Mouse (Mus musculus) erythroid progenitor cell, adult 5-6 weeks (primary cell): ENCODE data around the gene Olfr765. TPM values are rescaled to one million over a fixed set of nuclear protein-coding genes. Genes with fewer than 3 reads are reported as not detected.
"Not testable (repeated sequence)": the region's sequence is repeated elsewhere in the genome, so short reads cannot be mapped to it uniquely, and the experiment has no call there.

ENCODE experiments used
- ATAC-seq: replicated peaks from 2 replicates; pipeline ENCODE4 v1.8.0; 2016; ENCODE audit warnings: moderate number of reproducible peaks, mild to moderate bottlenecking, moderate TSS enrichment, inconsistent platforms; ENCODE audit not compliant: poor library complexity, low FRiP score, severe bottlenecking
- total RNA-seq, 2 experiments: library from RNA; stranded (forward) in 1 of 2; stranded (reverse) in 1 of 2; fragments of 150-400 nt in 1 of 2; fragments of 186-747, 209-891 nt in 1 of 2; gene quantifications; 2 replicates each; pipeline versions ENCODE4 v1.2.3 to v1.2.4; 2015 to 2017; ENCODE audit warnings: low replicate concordance in 2 of 2

The Olfr765 gene
- not detected in 2 replicates for total RNA-seq (2015; ENCODE audit: low replicate concordance)
- not detected in 2 replicates for total RNA-seq (2017; ENCODE audit: low replicate concordance)

DNA sequence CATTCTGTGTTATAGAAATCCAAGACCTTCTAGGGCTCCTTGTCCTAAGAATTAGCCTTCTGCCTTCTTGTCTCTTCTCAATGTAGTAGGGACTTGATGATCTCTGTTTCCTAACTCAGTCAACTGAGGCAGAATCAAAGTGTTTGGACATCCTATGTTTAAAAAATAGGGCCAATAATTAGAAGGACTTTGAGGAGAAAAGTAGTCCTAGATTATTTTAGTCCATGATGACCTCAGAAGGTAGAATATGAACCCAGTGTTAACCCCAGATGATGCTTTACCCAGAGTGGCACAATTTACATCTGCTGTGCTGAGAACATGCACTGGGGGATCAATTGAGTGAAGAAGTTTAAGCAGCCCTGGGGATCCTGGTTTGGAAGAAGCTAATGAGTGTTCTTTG lies at the start of gene Olfr765:
Olfr765 (minus strand) TSS at position 101 of the 400 bp plus-strand sequence.
- not testable (repeated sequence) for ATAC-seq

DNA sequence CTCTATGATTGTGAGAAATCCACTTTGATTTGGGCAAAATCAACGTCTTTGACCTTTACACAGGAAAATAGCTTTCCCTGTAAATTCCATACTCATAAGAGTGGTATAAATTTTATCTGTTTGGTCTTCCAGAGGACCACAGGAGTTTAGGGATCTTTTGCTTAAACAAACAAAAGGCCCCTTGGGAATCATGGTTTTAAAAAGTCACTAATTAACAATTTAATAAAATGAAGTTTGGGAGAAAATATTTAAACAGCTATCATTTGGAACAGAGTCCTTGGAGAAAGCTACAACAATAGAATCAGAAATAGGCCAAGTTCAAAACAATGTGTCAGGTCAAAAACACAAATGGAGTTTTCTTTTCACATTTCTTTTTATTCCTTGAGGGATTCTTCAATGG lies 49.5 kb upstream of the Olfr765 start, which contains the start of gene Olfr768:
Olfr768 (minus strand) TSS at position 101 of the 400 bp plus-strand sequence.
- no peak for ATAC-seq

DNA sequence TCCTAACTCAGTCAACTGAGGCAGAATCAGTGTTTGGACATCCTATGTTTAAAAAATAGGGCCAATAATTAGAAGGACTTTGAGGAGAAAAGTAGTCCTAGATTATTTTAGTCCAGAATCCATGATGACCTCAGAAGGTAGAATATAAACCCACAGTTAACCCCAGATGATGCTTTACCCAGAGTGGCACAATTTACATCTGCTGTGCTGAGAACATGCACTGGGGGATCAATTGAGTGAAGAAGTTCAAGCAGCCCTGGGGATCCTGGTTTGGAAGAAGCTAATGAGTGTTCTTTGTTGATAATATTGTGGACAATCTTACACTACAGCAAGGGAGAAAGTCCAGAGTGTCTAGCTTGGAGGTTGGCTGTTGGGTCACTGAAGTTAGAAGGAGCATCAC lies 33.0 kb upstream of the Olfr765 start, which contains the start of gene Olfr767:
Olfr767 (minus strand) TSS at position 101 of the 400 bp plus-strand sequence.
- not testable (repeated sequence) for ATAC-seq

DNA sequence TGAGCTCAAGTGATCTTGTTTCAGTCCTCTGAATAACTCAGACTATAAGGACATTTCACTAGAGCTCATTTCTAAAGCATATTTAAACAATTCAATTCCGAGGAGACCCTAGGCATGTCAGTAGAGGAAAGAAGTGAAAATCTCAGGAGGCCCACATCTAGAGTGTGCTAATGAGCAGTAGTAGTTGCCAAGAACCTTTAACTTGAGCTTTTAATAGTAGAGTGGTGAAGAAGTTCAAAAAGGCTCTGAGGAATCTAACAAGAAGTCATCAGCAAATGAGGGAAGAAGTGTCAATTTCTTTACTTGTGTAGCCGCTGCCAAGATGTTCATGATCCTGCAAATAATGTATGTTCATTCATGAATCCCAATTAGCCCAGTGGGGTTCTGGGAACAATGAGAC lies 19.1 kb upstream of the Olfr765 start, which contains the start of gene Olfr766-ps1:
Olfr766-ps1 (minus strand) TSS at position 101 of the 400 bp plus-strand sequence.
- no peak for ATAC-seq

DNA sequence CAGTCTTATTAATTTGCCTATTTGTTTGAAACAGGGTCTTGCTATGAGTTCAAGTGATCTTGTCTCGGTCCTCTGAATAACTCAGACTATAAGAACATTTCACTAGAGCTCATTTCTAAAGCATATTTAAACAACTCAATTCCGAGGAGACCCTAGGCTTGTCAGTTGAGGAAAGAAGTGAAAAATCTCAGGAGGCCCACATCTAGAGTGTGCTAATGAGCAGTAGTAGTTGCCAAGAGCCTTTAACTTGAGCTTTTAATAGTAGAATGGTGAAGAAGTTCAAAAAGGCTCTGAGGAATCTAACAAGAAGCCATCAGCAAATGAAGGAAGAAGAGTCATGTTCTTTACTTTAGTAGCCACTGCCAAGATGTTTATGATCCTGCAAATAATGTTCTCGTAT lies 10.0 kb downstream of the Olfr765 start, which contains the start of gene Olfr764-ps1:
Olfr764-ps1 (minus strand) TSS at position 101 of the 400 bp plus-strand sequence.
- ATAC-seq: no peak

DNA sequence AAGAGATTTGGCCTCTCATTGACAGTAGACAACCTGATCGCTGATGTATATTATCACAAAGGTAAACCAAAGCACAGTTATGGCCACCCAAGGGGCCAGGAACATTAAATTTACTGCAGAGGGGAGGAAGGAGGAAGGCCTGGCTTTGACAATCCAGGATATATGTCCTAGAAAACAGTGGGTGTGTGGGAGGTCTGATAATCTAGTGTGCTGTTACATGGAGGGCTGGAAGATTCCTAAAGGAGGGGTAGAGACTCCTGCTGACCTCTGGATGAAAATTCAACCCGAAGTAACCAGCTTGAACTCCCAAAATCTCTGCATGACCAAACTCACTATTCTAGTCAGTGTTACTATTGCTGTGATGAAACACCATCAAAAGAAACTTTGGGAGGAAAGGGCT lies 21.5 kb downstream of the Olfr765 start:
- no peak for ATAC-seq

DNA sequence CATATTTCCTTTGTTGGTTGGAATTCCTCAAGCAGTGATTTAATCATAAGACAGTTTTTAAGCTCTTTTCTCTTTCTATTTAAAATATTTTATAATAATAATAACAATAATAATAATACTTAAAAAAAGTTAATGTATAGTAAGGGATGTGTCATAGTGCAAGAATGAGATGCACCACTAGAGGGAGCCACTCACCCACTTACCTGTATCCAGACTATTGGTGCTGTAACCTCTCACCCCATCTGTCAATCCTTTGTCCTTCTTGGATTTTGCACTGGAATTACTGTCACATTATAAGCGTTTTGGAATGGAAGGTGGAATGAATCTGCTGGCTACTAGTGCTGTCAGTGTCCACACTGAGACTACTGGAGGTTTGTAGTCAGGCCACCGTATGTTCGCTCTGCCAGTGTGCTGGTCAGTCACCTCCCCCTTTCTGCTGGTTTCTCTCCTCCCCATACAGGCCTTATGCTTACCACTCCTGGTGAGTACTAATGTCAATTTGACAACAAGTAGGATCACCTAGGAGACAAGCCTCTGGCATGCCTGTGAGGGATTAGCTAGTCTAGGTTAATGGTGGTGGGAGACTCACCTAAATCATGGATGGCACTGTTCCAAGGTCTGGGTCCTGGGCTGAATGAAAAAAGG lies 23.7 kb downstream of the Olfr765 start:
- 0 out of 2 replicates have a peak, but pooled peaks have one; percentile 57 for ATAC-seq

DNA sequence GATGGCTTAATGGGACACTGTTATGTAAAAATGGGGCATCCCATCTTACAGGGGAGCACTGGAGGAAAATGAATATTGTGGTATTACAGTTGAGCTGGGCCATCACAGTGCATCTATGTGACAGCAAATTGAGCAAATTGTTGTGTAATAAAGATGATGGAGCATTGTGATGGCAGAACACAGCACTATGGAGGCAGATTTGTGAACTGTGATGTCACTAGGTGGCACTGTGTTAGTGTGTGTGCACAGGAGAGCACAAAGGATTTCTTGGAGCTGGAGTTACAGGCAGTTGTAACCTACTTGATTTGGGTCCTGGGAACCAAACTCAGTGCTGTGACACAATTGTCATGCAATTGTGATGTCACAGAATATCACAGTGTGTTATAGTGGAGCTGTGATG lies 26.5 kb downstream of the Olfr765 start:
- no peak for ATAC-seq

DNA sequence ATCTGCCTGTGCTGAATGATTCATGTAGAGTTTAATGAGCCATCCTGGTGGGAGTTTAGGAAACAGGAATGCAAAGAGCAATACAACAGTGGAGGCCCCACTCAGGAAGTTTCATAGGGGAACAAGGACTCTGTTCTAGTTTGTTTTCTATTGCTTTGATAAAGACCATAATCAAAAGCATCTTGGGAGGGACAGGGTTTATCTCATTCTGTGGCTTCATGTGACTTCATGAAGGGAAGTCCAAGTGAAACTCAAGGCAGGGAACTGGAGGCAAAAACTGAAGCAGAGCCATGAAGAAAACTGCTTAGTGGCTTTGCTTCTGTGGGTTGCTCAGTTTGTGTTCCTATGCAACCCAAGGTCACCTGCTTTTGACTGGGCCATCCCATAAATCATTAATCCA lies 35.3 kb downstream of the Olfr765 start:
- no peak for ATAC-seq

DNA sequence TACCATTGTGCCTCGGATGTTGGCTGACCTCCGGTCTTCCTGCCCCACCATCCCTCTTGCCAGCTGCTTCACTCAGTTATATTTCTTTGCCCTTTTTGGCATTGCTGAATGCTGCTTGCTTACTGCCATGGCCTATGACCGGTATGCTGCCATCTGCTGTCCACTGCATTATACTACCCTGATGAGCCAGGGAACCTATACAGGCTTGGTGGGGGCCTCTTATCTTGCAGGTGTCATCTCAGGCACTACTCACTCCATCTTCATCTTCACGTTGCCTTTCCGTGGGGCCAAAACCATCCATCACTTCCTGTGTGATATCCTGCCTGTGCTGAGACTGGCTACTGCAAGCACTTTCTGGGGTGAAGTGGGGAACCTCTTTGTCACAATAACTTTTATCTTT lies 38.3 kb downstream of the Olfr765 start:
- ATAC-seq: not testable (repeated sequence)

DNA sequence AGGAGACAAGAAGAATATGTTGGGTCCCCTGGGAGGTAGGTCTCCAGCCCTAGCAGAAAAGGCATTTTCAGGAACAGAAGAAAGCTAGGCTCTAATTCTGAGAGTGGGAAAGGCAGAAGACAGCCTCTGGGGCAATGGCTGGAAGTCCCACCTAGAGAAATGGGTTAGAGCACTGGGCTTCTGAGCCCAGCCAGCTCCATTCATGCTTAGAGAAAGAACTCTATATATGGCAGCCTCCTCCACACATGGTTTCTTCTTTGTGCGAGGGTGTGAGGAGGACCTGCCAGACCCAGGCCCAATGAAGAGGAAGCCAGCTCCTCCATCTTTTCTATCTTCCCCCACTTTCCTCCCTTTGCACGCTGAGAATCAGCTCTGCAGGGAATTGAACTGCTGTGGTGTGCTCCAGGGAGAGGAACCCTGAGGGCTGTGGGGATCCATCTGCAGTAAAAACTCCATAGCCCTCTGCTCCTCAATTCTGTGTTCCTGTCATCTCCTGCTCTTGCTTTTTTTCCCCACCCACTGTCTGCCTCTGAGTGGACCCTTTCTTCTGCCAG lies 39.4 kb downstream of the Olfr765 start, which contains the start of gene Olfr763:
Olfr763 (plus strand) TSS at position 504 of the 554 bp plus-strand sequence.
- no peak for ATAC-seq

DNA sequence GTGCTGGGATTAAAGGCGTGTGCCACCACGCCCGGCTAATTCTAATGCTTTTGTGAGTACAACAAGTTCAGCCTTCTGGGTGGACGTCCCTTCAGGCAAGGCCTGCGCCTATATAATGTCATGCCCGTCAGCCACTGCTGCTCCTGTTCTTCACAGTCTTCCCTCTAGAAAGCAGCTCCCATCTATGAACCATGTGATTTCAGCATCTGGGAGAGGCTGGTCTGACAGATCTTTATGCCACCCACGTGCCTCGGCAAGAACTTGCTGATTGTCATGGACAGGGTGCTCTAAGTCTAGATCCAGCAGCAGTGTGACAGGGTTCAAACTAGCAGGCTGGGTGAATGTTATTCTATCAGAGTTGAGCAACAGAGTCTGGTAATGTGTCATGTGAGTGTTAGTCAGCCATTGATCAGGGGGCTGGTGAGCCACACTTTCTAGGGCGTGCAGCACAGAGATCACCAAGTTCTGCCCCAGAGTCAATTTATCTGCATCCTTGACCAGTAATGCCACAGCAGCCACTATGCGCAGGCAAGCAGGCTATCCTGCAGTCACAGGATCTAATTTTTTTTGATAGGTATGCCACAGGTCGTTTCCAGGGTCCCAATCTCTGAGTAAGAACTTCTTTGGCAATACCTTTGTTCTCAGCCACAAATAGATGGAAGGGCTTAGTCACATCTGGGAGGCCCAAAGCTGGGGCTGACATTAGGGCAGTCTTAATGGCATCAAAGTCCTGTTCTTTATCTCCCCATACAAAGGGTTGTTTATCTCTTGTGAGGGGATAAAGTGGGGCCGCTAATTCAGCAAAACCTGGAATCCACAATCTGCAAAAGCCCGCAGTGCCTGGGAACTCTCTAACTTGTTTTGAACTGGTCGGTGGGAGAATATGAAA lies 45.5 kb downstream of the Olfr765 start:
- no peak for ATAC-seq

DNA sequence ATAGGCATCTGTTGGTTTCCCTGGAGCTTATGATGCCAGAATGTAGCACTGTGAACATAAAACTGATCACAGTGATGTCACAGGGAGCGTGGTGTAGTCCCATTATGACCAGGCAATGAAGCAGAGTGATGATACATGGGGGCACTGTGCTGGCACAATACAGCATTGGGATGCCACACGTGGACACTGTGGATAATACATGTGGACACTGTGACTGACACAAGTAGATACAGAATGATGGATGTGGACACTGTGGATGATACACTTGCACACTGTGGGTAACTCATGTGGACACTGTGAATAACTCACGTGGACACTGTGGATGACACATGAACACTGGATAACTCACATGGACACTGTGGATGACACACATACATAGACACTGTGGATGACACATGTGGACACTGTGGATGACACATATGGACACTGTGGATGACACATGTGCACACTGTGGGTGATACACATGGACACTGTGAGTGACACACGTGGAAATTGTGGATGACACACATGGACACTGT lies 53.2 kb downstream of the Olfr765 start:
- no peak for ATAC-seq

DNA sequence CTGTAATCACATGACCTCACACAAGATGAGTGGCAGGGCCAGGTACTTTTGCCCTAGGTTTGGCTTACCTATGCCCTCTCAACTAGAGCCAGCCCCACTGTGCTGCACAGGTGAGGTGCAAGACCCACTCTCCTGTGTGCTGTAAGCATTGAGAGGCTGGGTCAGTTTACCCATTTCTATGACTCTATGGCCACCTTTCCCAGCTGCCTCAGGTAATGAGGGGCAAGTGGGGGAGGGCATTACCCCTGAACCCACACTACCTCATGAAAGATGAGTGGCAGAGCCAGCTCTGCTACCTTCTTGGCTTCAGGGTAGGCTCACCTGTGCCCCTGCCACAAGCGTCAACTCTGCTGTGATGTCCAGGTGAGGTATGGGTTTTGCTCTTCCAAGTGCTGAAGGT lies 54.0 kb downstream of the Olfr765 start:
- no peak for ATAC-seq

Other genes with a start within 250 kb of the Olfr765 start
- gene Dnajc14, start 245.9 kb downstream of the Olfr765 start, total RNA-seq (2015; ENCODE audit: low replicate concordance): 15.1 and 15.5 TPM in 2 replicates
- gene Dnajc14, start 245.9 kb downstream of the Olfr765 start, total RNA-seq (2017; ENCODE audit: low replicate concordance): 23.5 and 24.6 TPM in 2 replicates
- 6.5 TPM in 1 of 2 replicates, not detected in the other for gene Tmem198b, start 245.6 kb downstream of the Olfr765 start, total RNA-seq (2015; ENCODE audit: low replicate concordance)
- 0.26 and 2.0 TPM in 2 replicates for gene Tmem198b, start 245.6 kb downstream of the Olfr765 start, total RNA-seq (2017; ENCODE audit: low replicate concordance)
- 151 and 206 TPM in 2 replicates for gene Sarnp, start 232.7 kb downstream of the Olfr765 start, total RNA-seq (2015; ENCODE audit: low replicate concordance)
- gene Sarnp, start 232.7 kb downstream of the Olfr765 start, total RNA-seq (2017; ENCODE audit: low replicate concordance): 162 and 172 TPM in 2 replicates
- gene Ormdl2, start 228.4 kb downstream of the Olfr765 start, total RNA-seq (2015; ENCODE audit: low replicate concordance): 32.7 and 45.4 TPM in 2 replicates
- gene Ormdl2, start 228.4 kb downstream of the Olfr765 start, total RNA-seq (2017; ENCODE audit: low replicate concordance): 23.9 and 91.4 TPM in 2 replicates
- 0.36 TPM in 1 of 2 replicates, not detected in the other for gene Gdf11, start 158.3 kb downstream of the Olfr765 start, total RNA-seq (2015; ENCODE audit: low replicate concordance)
- not detected in 2 replicates for gene Gdf11, start 158.3 kb downstream of the Olfr765 start, total RNA-seq (2017; ENCODE audit: low replicate concordance)
- 57.4 and 85.1 TPM in 2 replicates for gene Cd63, start 149.0 kb downstream of the Olfr765 start, total RNA-seq (2015; ENCODE audit: low replicate concordance)
- gene Cd63, start 149.0 kb downstream of the Olfr765 start, total RNA-seq (2017; ENCODE audit: low replicate concordance): 17.7 and 28.4 TPM in 2 replicates
- 11.7 TPM in 1 of 2 replicates, not detected in the other for gene Rdh5, start 127.1 kb downstream of the Olfr765 start, total RNA-seq (2015; ENCODE audit: low replicate concordance)
- gene Rdh5, start 127.1 kb downstream of the Olfr765 start, total RNA-seq (2017; ENCODE audit: low replicate concordance): 20.1 TPM in 1 of 2 replicates, not detected in the other
- 49.0 and 51.2 TPM in 2 replicates for gene Bloc1s1, start 126.0 kb downstream of the Olfr765 start, total RNA-seq (2015; ENCODE audit: low replicate concordance)
- 15.5 and 37.2 TPM in 2 replicates for gene Bloc1s1, start 126.0 kb downstream of the Olfr765 start, total RNA-seq (2017; ENCODE audit: low replicate concordance)
- not detected in 2 replicates for gene Itga7, start 116.2 kb downstream of the Olfr765 start, total RNA-seq (2015; ENCODE audit: low replicate concordance)
- gene Itga7, start 116.2 kb downstream of the Olfr765 start, total RNA-seq (2017; ENCODE audit: low replicate concordance): not detected in 2 replicates
- not detected in 2 replicates for gene Mettl7b, start 89.0 kb downstream of the Olfr765 start, total RNA-seq (2015; ENCODE audit: low replicate concordance)
- gene Mettl7b, start 89.0 kb downstream of the Olfr765 start, total RNA-seq (2017; ENCODE audit: low replicate concordance): not detected in 2 replicates
- not detected in 2 replicates for gene Olfr9, start 60.6 kb downstream of the Olfr765 start, total RNA-seq (2015; ENCODE audit: low replicate concordance)
- gene Olfr9, start 60.6 kb downstream of the Olfr765 start, total RNA-seq (2017; ENCODE audit: low replicate concordance): not detected in 2 replicates
- gene Olfr763, start 39.2 kb downstream of the Olfr765 start, total RNA-seq (2015; ENCODE audit: low replicate concordance): not detected in 2 replicates
- not detected in 2 replicates for gene Olfr763, start 39.2 kb downstream of the Olfr765 start, total RNA-seq (2017; ENCODE audit: low replicate concordance)
- gene Olfr764-ps1, start 10.1 kb downstream of the Olfr765 start, total RNA-seq (2015; ENCODE audit: low replicate concordance): not detected in 2 replicates
- gene Olfr764-ps1, start 10.1 kb downstream of the Olfr765 start, total RNA-seq (2017; ENCODE audit: low replicate concordance): not detected in 2 replicates
- gene Olfr766-ps1, start 19.0 kb upstream of the Olfr765 start, total RNA-seq (2015; ENCODE audit: low replicate concordance): not detected in 2 replicates
- not detected in 2 replicates for gene Olfr766-ps1, start 19.0 kb upstream of the Olfr765 start, total RNA-seq (2017; ENCODE audit: low replicate concordance)
- not detected in 2 replicates for gene Olfr767, start 32.9 kb upstream of the Olfr765 start, total RNA-seq (2015; ENCODE audit: low replicate concordance)
- gene Olfr767, start 32.9 kb upstream of the Olfr765 start, total RNA-seq (2017; ENCODE audit: low replicate concordance): not detected in 2 replicates
- gene Olfr768, start 49.4 kb upstream of the Olfr765 start, total RNA-seq (2015; ENCODE audit: low replicate concordance): not detected in 2 replicates
- gene Olfr768, start 49.4 kb upstream of the Olfr765 start, total RNA-seq (2017; ENCODE audit: low replicate concordance): not detected in 2 replicates
- gene Olfr769, start 67.9 kb upstream of the Olfr765 start, total RNA-seq (2015; ENCODE audit: low replicate concordance): not detected in 2 replicates
- gene Olfr769, start 67.9 kb upstream of the Olfr765 start, total RNA-seq (2017; ENCODE audit: low replicate concordance): not detected in 2 replicates
- not detected in 2 replicates for gene Olfr770, start 89.0 kb upstream of the Olfr765 start, total RNA-seq (2015; ENCODE audit: low replicate concordance)
- not detected in 2 replicates for gene Olfr770, start 89.0 kb upstream of the Olfr765 start, total RNA-seq (2017; ENCODE audit: low replicate concordance)
- not detected in 2 replicates for gene Olfr771, start 114.8 kb upstream of the Olfr765 start, total RNA-seq (2015; ENCODE audit: low replicate concordance)
- gene Olfr771, start 114.8 kb upstream of the Olfr765 start, total RNA-seq (2017; ENCODE audit: low replicate concordance): not detected in 2 replicates
- gene Olfr772, start 127.9 kb upstream of the Olfr765 start, total RNA-seq (2015; ENCODE audit: low replicate concordance): not detected in 2 replicates
- not detected in 2 replicates for gene Olfr772, start 127.9 kb upstream of the Olfr765 start, total RNA-seq (2017; ENCODE audit: low replicate concordance)
- gene Olfr773, start 137.4 kb upstream of the Olfr765 start, total RNA-seq (2015; ENCODE audit: low replicate concordance): not detected in 2 replicates
- gene Olfr773, start 137.4 kb upstream of the Olfr765 start, total RNA-seq (2017; ENCODE audit: low replicate concordance): not detected in 2 replicates
- not detected in 2 replicates for gene Olfr774, start 186.2 kb upstream of the Olfr765 start, total RNA-seq (2015; ENCODE audit: low replicate concordance)
- not detected in 2 replicates for gene Olfr774, start 186.2 kb upstream of the Olfr765 start, total RNA-seq (2017; ENCODE audit: low replicate concordance)
- gene Olfr775, start 198.4 kb upstream of the Olfr765 start, total RNA-seq (2015; ENCODE audit: low replicate concordance): not detected in 2 replicates
- not detected in 2 replicates for gene Olfr775, start 198.4 kb upstream of the Olfr765 start, total RNA-seq (2017; ENCODE audit: low replicate concordance)
- gene Olfr776, start 209.1 kb upstream of the Olfr765 start, total RNA-seq (2015; ENCODE audit: low replicate concordance): not detected in 2 replicates
- gene Olfr776, start 209.1 kb upstream of the Olfr765 start, total RNA-seq (2017; ENCODE audit: low replicate concordance): not detected in 2 replicates
- gene Olfr777, start 221.5 kb upstream of the Olfr765 start, total RNA-seq (2015; ENCODE audit: low replicate concordance): not detected in 2 replicates
- not detected in 2 replicates for gene Olfr777, start 221.5 kb upstream of the Olfr765 start, total RNA-seq (2017; ENCODE audit: low replicate concordance)